Mouse (Mus musculus) c-Kit-positive CD71-positive TER-119-positive erythroid progenitor cells, embryonic 14.5 days (primary cell): ENCODE data around the gene Pglyrp3.
"Not testable (repeated sequence)": the region's sequence is repeated elsewhere in the genome, so short reads cannot be mapped to it uniquely, and the experiment has no call there.

Experiments
- DNase-seq: peaks from one replicate; pipeline ENCODE4 v3.0.0-alpha.2; 2013; ENCODE audit warnings: low spot score

Pglyrp3 gene

GRCm38 (mm10) chr3:92014283-92014682 lies at the start of gene Pglyrp3:
Gene Pglyrp3, plus strand, starts transcription at chr3:92014583.
- DNase-seq, result no peak

DNA sequence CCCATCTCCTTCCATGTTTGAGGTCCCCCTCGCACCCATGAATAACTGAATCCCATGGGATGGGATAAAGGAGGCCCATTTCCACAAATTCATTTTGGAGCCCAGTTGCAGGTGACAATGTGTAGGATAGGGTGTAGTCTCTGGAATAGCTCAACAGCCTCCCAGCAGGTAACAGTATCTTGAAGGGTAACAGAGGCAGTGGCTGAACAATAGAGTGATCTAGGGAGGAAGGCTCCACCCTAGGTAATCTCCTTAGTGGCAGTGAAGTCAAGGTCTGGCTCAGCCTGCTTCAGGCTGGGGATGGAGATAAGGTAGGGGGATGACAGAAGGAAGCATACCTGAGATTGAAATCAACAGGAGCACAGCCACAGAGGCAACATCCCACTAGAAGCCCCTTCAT lies 3.4 kb upstream of the Pglyrp3 start:
- DNase-seq, result no peak

GRCm38 (mm10) chr3:92024541-92024940 lies 10.2 kb downstream of the Pglyrp3 start:
- not testable (repeated sequence) for DNase-seq

DNA sequence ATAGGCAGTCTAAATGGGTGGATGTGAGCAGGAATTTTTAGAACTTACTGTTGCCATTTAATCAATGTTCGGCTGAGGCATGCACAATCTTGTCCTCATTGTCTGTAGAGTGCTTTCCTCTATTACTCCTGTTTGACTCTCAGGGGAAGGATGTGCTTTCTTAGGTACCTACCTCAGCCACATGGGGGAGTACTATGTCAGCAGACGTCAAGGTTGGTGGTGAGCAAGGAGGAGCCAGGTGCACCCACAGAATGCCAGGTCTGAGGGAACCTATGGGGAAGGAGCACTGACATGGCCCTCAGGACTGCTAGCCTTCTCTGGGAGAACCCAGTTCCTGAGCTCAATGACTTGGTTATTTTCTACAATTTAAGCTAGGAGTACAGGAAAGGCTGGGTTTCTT lies 18.8 kb downstream of the Pglyrp3 start:
- DNase-seq, result no peak

DNA sequence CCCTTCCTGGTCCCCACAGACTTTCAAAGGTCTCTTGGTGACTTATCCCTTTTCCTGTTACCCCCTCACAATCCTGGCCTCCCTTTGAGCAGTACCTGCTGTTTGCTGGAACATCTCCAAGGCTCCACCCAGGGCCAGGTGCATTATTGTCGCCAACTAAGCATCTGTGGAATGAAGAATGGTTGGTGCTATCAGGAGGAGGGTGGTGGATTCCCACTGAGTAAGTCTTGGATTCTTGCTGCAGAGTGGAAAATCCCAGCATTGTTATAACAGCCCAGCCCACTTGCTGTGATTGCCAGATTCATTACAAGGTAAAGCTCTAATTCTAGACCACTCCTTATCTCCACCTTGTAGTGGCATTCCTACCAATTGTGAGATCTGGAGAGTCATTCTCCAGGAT lies 19.5 kb downstream of the Pglyrp3 start:
- no peak for DNase-seq

- DNase-seq, result peak; percentile 3
Observed at GRCm38 (mm10) chr3:92050382-92051054, 36.1 kb downstream of the Pglyrp3 start.

DNA sequence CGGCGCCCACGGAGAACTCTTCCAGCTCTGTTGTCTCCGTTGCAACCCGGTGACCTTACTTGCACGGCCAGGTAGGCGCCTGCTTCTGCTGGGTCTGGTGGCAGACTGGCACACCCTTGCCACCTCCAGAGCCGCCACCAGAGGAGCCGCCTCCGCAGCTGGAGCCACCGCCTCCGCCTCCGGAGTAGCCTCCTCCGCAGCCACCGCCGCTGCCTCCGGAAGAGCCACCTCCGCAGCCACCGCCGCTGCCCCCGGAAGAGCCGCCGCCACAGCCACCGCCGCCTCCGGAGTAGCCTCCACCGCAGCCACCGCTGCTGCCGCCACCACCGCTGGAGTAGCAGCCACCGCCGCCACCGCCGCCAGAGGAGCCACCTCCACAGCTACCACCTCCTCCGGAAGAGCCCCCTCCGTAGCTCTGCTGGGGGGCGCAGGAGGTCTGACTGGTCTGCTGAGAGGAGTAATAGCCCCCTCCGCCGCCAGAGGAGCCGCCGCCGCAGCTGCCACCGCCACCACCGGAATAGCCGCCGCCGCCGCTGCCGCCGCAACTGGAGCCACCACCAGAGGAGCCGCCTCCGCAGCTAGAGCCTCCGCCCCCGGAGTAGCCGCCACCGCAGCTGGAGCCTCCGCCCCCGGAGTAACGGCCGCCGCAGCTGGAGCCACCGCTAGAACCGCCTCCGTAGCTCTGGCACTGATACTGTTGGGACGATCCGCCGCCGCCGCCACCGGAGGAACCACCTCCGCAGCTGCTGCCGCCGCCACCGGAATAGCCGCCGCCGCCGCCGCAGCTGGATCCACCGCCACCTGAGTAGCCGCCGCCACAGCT lies 66.3 kb downstream of the Pglyrp3 start:
- no peak for DNase-seq
